Mouse (Mus musculus) embryo, embryonic 10.5 days (tissue): Measurements from ENCODE around the gene Serpina3g.

Source experiments
- DNase-seq: peaks from one replicate; pipeline ENCODE4 v3.0.0-alpha.2; 2015; ENCODE audit warnings: low spot score

The Serpina3g gene

GRCm38 (mm10) chr12:104283380-104283779 lies 47.3 kb downstream of the Serpina3g start:
- no peak for DNase-seq

GRCm38 (mm10) chr12:104288336-104288735 lies 52.3 kb downstream of the Serpina3g start:
- DNase-seq: no peak

- no peak for DNase-seq
Measured at GRCm38 (mm10) chr12:104289872-104290271, 53.8 kb downstream of the Serpina3g start.
